Mouse (Mus musculus) retina, adult 2 months (tissue): ENCODE data around the gene Cdpf1.
"Not testable (repeated sequence)": the region's sequence is repeated elsewhere in the genome, so short reads cannot be mapped to it uniquely, and the experiment has no call there.

Experiments
- DNase-seq: peaks from one replicate; pipeline ENCODE4 v3.0.0-alpha.2; 2012; ENCODE audit warnings: low read depth, low spot score

Cdpf1 gene

DNA sequence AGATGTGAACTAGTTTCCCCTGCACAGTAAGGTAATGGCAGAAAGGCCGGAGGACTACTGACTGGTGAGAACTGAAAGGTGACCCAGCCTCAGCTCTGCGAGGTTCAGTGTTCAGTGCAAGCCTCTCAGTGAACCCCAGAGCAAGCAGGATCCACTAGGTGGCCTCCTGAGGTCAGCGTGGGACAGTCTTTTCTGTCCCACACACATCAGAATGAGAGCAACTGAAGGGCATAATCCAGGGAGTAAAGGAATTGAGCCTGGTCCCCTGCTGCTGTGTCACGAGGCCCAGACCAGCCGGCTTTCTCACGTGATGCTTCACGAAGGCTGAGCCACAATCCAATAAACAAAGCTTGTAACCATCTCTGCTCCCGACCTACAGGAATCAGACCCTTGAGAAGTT lies 3.1 kb downstream of the Cdpf1 start:
- no peak for DNase-seq

GRCm38 (mm10) chr15:85808031-85808430 lies 3.5 kb downstream of the Cdpf1 start:
- DNase-seq: no peak

DNA sequence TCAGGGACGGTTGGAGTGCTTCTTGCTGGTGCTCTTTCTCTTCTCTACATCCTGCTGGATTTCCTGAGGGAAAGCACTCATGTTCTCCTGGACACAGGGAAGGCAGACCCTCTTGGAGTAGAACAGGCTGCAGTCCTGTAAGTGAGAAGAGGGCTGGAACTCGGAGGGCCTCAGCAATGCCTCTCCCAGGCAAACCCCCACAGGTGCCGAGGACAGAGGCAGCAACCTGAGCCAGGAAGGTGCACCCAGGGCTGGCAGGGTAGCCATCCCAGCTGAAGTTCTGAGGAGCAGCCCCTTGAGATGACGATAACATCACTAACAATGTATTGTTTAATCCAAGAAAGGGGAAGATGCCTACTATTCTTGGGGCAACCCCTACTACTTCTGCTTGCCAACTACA lies 4.1 kb downstream of the Cdpf1 start:
- DNase-seq: no peak

DNA sequence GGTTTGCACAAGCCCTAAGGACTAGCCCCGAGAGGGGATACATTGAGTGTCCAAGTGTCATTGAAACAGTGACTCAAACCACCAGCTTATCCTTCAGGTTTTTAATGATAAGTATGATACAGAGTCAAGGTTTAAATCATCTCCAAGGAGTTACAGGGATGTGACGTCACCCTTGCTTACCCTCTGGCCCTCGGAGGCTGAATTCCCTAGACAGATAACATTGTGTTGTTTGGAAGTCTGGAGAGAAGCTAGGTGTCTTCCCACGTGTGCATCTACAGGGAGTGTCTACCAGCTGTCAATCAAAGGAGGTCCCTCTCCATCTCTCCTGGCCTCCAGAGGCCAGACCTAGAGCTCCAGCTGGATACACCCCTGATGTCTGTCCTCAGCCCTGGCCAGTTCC lies 4.6 kb downstream of the Cdpf1 start:
- DNase-seq: no peak

GRCm38 (mm10) chr15:85802931-85803330 lies 8.6 kb downstream of the Cdpf1 start:
- DNase-seq: no peak

GRCm38 (mm10) chr15:85798676-85799075 lies 12.8 kb downstream of the Cdpf1 start:
- no peak for DNase-seq

DNA sequence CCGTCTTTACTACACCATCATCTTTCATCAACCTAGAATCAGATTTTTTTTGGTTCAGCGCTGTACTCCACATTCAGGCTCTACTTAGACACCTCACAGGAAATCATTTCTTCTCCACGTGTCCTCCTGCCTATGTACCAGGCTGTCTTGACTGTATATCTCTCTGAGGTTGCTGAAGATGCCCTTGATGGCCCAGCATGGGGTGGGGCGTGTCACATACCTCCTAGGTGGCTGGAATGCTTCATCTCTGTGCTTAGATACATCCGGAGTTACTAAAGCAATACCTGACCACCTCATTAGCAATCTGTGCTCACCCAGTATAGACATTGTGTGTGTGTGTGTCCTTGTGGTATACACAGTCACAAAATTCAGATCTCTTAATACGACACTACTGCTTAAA lies 16.0 kb downstream of the Cdpf1 start:
- DNase-seq: no peak

- DNase-seq: no peak
Observed at GRCm38 (mm10) chr15:85792819-85793218, 18.7 kb downstream of the Cdpf1 start.

GRCm38 (mm10) chr15:85791449-85791848 lies 20.0 kb downstream of the Cdpf1 start:
- no peak for DNase-seq

DNA sequence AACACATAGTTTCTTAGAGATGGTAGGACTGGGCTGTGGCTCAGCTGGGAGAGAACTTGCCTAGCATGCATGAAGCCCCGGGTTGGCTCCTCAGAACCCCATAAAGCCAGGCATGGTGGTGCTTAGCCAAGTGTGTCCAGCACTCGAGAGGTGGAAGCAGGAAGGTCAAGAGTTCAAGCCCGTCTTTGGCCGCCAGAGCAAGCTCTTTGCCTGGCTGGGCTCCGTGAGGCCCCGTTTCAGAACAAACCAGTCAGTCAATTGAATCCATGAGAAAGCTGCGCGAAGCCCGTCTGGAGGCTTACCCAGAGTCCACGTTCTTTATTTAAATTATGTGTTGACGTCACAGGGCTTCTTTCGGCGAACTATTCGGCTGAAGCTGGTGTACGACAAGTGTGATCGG lies 22.9 kb downstream of the Cdpf1 start:
- no peak for DNase-seq

DNA sequence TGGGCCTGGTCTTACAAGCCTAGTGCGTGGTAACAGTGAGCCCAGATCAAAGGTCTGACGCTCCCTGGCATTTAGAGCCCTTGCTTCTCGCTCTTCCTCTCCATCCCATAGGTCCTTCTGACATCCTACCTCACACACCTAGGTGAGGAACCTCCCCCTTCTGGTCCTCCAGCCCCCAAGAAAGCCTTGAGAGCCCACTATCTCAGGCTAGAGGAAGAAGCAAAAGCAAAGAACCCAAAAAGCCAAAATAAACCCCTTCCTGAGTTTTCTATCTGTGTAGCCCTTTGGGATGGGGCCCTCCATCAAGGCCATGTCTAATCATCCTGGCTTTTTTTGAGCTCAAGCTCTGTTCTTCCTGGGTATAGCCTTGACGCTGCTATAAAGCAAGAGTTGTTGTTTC lies 23.4 kb downstream of the Cdpf1 start:
- no peak for DNase-seq

- no peak for DNase-seq
Observed at GRCm38 (mm10) chr15:85787482-85787881, 24.0 kb downstream of the Cdpf1 start.

DNA sequence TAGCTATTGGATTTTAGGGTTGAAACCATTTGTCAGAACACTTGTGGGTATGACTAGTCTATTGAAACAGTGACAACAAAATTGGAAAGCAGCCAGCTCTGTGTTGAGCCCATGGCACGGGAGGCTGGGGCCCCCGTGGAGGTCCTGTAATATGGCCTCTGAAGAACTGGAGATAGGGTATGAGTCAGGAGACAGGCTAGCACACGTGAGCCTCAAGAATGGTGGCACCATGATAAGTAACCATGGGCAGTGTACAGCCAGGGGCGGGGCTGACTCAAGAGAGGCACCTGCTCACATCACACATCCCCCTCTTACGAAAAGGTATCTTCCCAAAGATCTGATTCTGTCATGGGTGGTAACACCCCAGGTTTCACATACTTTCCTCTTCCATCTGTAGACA lies 24.8 kb downstream of the Cdpf1 start:
- no peak for DNase-seq

DNA sequence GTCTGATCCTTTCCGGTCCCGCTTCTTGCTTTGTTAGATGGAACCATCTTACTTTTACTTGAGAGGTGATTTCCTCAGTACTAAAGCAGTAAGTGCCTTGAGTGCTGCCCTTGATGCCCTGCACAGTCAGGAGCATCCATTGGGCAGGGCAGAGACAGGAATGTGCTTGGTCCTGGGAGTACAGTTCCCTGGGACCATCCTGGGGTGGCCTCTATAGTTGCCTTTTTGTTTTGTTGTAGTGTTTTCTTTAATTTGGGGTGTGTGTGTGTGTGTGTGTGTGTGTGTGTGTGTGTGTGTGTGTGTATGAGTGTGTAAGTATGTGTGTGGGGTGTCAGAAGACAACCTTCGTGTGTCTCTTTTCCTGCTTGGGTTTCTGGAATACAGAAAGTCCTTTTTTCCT lies 27.2 kb downstream of the Cdpf1 start:
- DNase-seq: no peak

DNA sequence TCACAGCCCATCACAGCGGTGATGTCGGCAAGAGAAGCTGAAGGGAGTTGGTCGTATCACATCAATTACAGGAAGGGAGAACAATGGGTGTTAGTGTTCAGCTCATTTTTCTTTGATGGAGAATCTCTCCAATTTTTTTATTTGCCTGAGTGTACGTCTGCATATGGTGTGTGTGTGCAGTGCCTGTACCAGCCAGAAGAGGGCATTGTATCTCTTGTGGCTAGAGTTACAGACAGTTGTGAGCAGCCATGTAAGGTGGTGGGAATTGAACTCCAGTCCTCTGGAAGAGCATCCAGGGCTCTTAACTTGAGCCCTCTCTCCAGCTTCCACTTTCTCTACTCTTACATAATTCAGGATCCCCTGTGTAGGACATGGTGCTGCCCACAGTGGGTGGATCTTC lies 28.4 kb downstream of the Cdpf1 start:
- no peak for DNase-seq

DNA sequence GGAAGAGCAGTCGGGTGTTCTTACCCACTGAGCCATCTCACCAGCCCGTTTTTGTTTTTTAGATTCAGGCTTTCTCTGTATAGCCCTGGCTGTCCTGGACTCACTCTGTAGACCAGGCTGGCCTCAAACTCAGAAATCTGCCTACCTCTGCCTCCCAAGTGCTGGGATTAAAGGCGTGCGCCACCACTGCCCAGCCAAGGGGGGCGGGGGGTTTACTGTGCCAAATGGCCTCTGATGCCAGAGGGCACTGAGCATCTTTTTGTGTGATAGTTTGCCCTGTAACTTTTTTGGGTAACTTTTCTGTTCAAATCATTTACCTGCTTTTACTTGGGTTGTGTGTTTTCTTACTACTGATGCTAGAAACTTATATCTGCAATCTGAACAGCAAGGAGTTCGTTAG lies 32.6 kb downstream of the Cdpf1 start:
- not testable (repeated sequence) for DNase-seq

DNA sequence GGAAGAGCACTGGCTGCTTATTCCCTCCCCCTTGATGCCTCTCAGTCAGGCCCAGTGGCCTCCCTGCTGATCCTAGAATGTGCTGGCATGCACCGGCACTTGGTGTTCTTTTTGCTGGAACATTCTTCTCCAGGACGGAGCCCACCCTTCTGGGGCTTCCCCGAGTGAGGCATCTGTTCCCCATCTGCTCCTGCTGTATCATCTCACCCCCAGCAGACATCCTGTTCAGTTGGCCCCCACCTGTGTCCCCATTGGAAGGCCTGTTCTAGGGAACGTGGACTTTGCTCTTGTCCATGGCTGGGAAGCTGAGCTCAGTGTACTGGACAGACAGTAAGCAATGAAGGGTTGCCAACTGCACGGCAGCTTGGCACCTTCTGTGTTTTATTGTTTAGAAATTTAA lies 34.7 kb downstream of the Cdpf1 start:
- DNase-seq: no peak

- no peak for DNase-seq
Observed at GRCm38 (mm10) chr15:85776241-85776640, 35.3 kb downstream of the Cdpf1 start.

- DNase-seq: no peak
Observed at GRCm38 (mm10) chr15:85775001-85775400, 36.5 kb downstream of the Cdpf1 start.

DNA sequence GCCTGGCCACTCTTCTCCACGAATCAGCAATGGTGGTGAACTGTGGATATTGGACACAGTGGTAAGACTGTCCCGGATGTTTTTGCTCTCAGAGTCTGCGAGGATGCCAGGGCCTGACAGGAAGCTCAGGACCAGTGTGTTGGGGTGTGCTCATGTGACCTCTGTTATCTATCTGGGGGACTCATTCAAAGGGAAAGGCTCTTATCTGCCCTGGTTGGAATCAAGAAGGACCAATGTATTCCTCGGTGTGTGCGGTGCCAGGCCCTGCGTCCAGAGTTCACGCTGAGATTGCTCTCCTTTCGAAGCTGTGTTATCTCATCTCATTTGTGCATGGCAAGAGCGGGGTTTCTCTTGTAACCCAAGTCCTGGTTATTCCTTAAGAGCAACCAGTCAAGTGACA lies 37.1 kb downstream of the Cdpf1 start:
- DNase-seq: no peak

DNA sequence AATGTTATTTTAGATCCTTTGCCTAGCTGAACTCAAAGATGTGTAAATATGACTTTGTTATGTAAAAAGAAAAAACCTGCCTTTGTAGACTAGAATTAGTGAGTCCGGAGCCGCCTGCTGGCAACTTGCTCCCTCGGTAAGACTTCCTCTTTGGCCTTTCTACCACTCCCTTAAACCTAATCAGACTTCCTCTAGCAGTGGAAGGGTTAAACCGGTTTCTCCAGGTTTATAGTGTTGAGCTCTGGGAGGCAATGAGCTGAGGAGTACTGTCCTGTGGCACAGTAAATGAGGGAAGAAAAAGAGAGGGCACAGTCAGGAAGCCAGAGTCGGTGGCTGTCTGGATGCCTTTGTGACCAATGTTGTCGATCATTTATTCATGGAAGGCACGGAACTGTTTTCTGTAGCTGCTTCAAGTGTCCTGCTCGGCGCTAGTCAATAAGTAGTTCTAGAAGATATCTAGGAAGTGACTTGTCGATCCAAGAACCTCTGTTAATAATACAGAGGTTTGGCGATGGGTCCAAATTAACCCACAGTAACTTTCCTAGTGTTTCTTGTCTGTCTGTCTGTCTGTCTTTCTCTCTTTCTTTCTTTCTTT lies 39.3 kb downstream of the Cdpf1 start:
- no peak for DNase-seq

GRCm38 (mm10) chr15:85771306-85772121 lies 40.0 kb downstream of the Cdpf1 start:
- no peak for DNase-seq

GRCm38 (mm10) chr15:85768991-85769390 lies 42.5 kb downstream of the Cdpf1 start:
- no peak for DNase-seq

- DNase-seq: no peak
Observed at GRCm38 (mm10) chr15:85766677-85767076, 44.8 kb downstream of the Cdpf1 start.
